Mouse (Mus musculus): ENCODE data around the gene Myh6. TPM values are rescaled to one million over a fixed set of nuclear protein-coding genes. Genes with fewer than 3 reads are reported as not detected.

Myh6 gene
- polyA plus RNA-seq, 1 experiment from 2014 or later, result 0.75 TPM

DNA sequence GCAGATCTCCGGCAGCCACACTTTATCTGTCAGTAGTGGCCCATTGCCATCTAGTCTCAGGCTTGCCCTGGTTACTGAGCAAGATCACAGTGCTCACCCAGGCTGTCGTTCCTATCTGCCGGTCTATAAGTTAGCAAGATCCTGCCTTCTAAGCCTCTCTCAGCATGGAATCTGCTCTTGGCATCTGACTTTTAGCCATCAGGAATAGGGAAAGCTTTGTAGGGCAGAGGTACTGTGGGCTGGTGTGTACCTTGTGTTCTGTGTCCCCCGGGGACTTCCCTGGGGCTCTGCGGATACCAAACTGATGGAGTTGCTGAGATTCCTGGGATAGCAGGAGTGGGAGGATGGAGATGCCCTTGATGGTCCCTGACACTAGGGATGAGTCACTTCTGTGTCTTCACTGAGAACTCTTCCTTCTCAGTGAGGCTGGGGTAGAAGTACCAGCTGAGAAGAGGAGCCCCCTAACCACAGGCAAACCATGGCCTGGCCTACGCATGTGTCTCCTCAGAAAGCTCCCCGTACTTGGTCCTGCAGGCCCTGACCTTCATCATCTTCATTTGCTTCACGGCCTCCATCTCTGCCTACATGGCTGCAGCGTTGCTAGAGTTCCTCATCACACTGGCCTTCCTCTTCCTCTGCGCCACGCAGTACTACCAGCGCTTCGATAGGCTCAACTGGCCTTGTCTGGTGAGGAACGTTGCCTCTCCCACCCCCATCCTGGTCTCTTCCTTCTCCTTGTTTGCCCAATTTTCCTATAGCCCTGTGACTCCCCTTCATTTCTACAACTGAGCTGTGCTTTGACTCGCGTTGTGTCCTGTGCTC lies 29.2 kb downstream of the Myh6 start:
- Histone ChIP-seq H3K27ac (no peak overlapping the region), H3K27me3 (no peaks in the 10 kb centered on the region), H3K4me3 (replicated peaks) (no peak overlapping the region), H3K4me1 (replicated peaks) (peaks cover 16% of the 10 kb centered on the region), H3K9ac (replicated peaks) (no peak overlapping the region), H3K4me2 (replicated peaks) (no peak overlapping the region), H3K36me3 (no peaks in the 10 kb centered on the region), H3K9me3 (no peaks in the 10 kb centered on the region)
- WGBS, result 90% methylated on average over 16 of the region's 16 CpGs
- ATAC-seq, result no peak

DNA sequence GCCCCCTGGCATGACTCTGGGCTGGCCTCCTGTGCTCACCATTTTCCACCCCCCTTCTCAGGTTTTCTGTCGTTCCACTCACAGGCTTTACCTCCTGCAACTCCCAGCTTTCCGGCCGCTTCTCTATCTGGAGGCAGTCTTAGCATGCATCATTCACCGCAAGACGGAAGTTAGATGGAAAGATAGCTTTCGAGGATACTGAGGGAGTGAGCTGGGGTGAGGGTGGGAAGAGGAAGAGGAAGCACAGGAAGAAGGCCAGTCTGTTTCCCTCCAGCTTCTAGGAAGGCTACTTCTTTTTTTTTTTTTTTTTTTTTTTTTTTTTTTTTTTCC lies 29.9 kb downstream of the Myh6 start:
- Histone ChIP-seq H3K4me2 (replicated peaks) (no peak overlapping the region), H3K4me3 (replicated peaks) (no peak overlapping the region), H3K27me3 (no peaks in the 10 kb centered on the region), H3K27ac (no peak overlapping the region), H3K9ac (replicated peaks) (peak overlapping the region; percentile 44; the same call in 1 of the 2 replicates), H3K36me3 (no peaks in the 10 kb centered on the region), H3K9me3 (no peaks in the 10 kb centered on the region), H3K4me1 (replicated peaks) (peaks cover 16% of the 10 kb centered on the region)
- ATAC-seq, result no peak
- 70% methylated on average over 6 of the region's 6 CpGs for WGBS

DNA sequence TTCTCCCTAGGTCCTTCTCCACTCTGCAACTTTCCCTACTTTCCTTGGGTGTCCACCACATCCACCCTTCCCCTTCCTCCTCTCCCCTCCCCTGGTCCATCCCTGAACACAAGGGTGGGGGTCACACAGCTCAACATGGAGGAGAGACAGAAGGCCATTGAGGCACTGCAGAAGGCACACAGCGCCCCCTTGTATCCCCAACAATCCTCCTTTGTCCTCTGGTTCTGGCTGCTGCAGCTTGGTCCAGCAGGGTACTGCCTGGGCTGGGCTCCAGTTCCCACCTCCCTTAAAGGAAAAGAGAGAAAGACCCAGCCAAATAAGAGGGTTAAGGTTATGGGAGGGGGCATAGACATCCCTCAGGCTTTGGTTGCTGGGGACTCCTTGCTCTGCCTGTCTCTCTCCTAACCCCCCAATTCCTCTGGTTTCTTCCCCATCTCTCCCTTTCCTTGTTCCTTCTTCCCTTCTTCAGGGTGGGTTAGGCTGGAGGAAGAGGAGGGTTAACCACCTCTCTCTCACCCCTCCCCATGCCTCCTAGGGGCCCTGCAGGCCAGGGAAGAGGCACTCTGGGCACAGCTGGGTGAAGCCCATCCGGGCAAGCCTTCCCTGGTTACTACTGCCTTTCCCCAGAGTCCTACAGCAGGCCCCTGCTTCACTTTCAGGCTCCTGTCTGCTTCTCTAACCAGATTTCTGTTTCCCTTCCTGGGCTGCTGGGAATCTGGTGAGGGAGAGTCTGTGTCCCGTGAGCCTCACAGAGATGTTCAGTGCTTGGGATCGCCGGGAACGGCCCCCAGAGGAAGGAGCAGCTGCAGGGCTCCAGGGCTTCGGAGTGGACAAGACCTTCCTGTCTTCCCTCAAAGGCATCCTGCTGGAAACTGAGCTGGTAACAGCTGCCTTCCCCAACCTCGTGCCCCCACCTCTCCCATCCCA lies 30.6 kb downstream of the Myh6 start, which contains the start of gene Cmtm5:
Gene Cmtm5 (plus strand): TSS at position 358 of the 927 bp plus-strand sequence.
- Histone ChIP-seq H3K9me3 (no peaks in the 10 kb centered on the region), H3K36me3 (no peaks in the 10 kb centered on the region), H3K27ac (0 out of 2 replicates have a peak within 1 kb of the TSS, but pooled peaks have one; percentile 30), H3K4me1 (replicated peaks) (peaks cover 16% of the 10 kb centered on the region), H3K9ac (replicated peaks) (peak within 1 kb of the TSS; percentile 44; the same call in 1 of the 2 replicates), H3K4me2 (replicated peaks) (no peak within 1 kb of the TSS), H3K4me3 (replicated peaks) (no peak within 1 kb of the TSS), H3K27me3 (no peaks in the 10 kb centered on the region)
- 0 out of 2 replicates have a peak, but pooled peaks have one; percentile 48 for ATAC-seq
- 43% methylated on average over 8 of the region's 8 CpGs for WGBS

DNA sequence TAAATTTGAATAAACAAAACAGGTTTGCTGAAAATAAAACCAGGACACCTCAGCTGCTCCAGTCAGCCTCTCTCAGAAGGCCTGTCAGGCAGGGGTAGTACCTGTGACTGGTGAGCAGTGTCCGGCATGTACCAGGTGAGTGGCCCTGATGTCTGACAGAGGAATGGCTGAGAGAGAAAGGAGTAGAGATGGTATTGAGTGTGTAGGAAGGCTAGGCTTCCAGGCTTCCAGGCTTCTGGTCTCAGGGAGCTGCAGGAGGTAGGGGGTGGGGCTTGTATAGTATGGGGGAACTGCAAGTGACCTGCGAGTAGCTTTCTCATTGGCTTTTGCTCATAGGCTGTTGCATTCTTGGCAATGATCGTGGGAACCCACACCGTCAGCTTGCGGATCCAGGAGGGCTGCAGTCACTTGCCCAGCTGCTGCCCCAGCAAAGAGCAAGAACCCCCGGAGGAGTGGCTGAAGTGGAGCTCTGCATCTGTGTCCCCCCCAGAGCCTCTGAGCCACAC lies 34.0 kb downstream of the Myh6 start, which contains the start of gene Il25:
Gene Il25 (plus strand): TSS at position 51 of the 506 bp plus-strand sequence.
- WGBS, result 37% methylated on average over 6 of the region's 6 CpGs
- Histone ChIP-seq H3K27ac (no peak within 1 kb of the TSS), H3K9me3 (no peaks in the 10 kb centered on the region), H3K4me1 (replicated peaks) (peaks cover 21% of the 10 kb centered on the region), H3K36me3 (no peaks in the 10 kb centered on the region), H3K4me3 (replicated peaks) (no peak within 1 kb of the TSS), H3K4me2 (replicated peaks) (no peak within 1 kb of the TSS), H3K27me3 (no peaks in the 10 kb centered on the region), H3K9ac (replicated peaks) (no peak within 1 kb of the TSS)
- 0 out of 2 replicates have a peak, but pooled peaks have one; percentile 16 for ATAC-seq

DNA sequence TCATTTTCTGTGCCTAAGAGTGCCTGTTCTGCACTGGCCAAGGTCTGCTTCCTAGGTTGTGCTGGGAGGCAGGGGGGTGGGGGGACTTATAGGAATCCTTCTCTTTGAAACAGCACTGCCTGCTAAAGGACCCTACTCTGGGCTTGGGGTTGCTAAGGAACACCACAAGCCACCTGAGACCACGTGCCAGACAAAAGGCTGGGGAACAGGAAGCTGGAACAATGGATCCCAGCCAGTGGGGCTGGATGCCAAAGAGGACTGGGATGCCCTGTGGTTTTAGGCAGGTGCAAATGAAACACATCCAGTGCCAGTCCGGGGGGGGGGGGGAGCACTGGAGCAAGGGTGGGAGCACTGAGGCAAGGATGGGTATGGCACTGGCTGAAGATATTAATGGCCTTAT lies 36.3 kb downstream of the Myh6 start:
- no peaks in the 10 kb centered on the region for H3K9me3 ChIP-seq
- H3K4me2 ChIP-seq (replicated peaks), result no peak overlapping the region
- ATAC-seq, result no peak
- no peak overlapping the region for H3K9ac ChIP-seq (replicated peaks)
- H3K27me3 ChIP-seq, result no peaks in the 10 kb centered on the region
- H3K36me3 ChIP-seq, result no peaks in the 10 kb centered on the region
- WGBS, result 13% methylated on average over 2 of the region's 2 CpGs
- H3K4me1 ChIP-seq (replicated peaks), result peaks cover 31% of the 10 kb centered on the region
- no peak overlapping the region for H3K4me3 ChIP-seq (replicated peaks)
- H3K27ac ChIP-seq, result no peak overlapping the region

DNA sequence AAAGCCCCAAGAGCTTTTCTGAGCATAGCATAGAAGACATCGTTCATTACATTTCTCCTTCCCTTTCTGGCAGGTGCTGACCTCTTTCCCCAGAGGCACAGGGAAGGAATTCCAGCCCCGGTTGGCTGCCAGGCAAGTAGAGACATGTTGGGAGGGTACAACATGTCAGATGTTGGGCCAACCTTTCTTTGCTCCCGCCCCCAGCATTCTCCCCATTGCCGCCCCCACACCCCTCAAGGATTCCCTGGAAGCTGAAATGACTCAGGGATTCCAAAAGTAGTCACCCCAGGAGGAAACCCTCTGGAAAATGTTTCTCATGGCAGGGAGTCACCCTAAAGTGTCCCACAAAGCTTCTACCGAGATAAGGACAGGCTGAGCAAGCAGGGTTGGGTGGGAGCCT lies 36.9 kb downstream of the Myh6 start:
- 84% methylated on average over 5 of the region's 5 CpGs for WGBS
- Histone ChIP-seq H3K4me3 (replicated peaks) (no peak overlapping the region), H3K9me3 (no peaks in the 10 kb centered on the region), H3K36me3 (no peaks in the 10 kb centered on the region), H3K27me3 (no peaks in the 10 kb centered on the region), H3K4me2 (replicated peaks) (no peak overlapping the region), H3K9ac (replicated peaks) (no peak overlapping the region), H3K4me1 (replicated peaks) (peaks cover 38% of the 10 kb centered on the region), H3K27ac (no peak overlapping the region)
- ATAC-seq, result no peak

DNA sequence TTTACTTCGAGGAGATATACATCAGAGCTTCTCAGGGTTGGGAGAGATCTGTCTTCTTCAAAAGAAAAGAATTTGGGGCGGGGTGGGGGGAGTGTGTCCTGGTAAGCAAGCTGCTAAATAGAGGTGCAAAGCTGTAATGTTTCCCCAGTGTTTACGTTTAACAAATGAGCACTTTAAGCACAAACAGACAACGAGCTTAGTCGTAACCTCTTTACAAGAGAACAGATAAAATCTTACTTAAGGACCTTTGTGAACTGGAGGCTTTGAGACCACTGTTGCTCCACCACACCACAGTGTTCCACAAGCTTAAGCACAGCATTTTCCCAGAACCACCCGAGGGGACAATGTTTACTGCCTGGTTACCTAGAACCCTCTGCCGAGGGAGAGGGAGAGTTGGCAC lies 39.4 kb downstream of the Myh6 start:
- Histone ChIP-seq H3K4me1 (replicated peaks) (peaks cover 44% of the 10 kb centered on the region), H3K27me3 (no peaks in the 10 kb centered on the region), H3K27ac (peak overlapping the region; percentile 91), H3K4me3 (replicated peaks) (peak overlapping the region; percentile 54), H3K9me3 (no peaks in the 10 kb centered on the region), H3K36me3 (no peaks in the 10 kb centered on the region), H3K4me2 (replicated peaks) (peak overlapping the region; percentile 69), H3K9ac (replicated peaks) (peak overlapping the region; percentile 73)
- 14% methylated on average over 7 of the region's 7 CpGs for WGBS
- no peak for ATAC-seq

DNA sequence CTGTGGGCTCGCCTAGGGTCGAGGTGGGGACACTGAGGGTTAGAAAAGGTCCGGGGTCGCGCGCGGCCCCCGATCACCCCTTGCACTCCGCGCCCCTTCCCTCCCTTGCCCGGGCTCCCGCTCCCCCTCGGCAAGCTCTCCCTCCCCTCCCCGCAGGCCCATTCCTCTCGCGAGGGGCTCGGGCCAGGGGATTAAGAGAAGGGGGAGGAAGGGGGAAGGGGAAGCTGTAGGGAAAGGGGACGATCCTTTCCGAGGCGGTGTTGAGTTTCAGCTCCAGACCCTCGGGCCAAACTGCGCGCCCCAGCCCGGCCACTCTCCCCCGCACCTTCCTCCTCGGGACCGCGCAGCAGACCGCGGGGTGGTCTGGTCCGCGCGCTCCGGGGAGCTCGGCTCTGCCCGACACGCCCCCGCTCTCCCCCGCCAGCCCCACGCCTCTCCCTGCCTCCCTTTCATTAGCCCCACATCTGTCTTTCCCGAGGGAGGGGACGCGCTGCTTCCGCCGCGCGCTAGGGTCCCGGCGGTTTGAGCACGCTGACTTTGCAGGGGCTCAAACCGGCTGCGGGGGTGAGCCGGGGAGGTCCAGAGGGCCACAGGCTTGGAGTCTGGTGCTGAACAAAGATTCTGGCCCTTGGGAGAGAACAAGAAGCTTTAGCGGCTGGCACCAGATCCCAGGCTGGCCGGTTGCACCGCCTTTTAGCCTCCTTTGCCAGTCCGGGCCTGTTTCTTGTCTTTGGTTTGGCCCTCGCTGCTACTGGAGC lies 40.1 kb downstream of the Myh6 start:
- under 1% methylated on average over 53 of the region's 58 CpGs for WGBS
- ATAC-seq, result peak; percentile 71

DNA sequence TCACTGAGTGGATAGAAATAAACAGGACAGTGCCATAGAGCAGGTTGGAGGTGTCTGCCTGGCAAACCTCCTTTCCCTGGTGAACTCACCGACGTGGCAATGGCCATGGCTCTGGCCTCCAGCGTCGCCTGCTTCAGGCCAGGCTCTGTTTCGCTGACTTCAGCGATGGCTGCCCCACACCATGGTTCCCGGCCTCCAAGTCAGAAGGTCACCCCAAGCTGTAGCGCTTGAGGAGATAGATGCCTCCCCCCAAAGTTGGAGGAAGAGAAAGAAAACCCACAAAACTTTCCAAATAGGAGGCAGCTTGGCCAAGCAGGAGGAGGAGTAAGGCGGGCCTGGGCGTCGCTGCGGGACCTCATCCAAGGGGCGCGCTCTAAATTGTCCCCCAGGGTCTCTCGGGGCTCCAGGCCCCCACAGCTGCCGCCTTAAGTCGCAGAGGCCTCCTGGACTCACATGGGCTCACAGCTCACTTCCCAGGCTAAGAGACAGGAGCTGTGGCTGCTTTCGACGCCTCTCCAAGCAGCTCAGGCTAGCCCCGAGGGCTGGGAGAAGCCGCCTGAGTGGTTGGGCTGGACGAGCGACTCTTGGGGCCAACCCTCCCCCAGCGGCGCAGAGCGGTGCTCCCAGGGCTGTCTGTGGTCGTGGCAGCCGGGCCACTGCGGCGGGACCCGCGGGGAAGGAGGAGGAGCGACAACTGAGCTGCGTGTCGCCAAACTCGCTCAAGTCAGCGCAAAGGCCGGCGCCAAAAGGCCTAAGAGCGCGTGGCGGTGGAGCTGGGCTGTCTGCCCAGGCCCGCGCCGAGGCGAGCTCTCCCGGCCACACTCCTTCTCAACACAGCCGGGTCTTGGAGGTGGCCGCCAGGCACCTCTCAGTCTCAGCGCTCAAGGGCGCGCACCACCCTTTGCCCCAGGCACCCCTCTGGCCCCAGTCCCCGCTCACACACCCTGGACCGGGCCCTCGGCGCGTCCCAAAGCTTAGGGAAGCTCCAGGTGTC lies 41.1 kb downstream of the Myh6 start, which contains the start of gene Efs:
Gene Efs (minus strand): TSS at position 778 of the 994 bp plus-strand sequence.
- WGBS, result under 1% methylated on average over 53 of the region's 57 CpGs
- no peaks in the 10 kb centered on the region for H3K27me3 ChIP-seq
- peak; percentile 68 for ATAC-seq
- peaks cover 44% of the 10 kb centered on the region for H3K4me1 ChIP-seq (replicated peaks)
- H3K36me3 ChIP-seq, result peaks cover 16% of the 10 kb centered on the region
- H3K4me2 ChIP-seq (replicated peaks), result peak within 1 kb of the TSS; percentile 69
- H3K4me3 ChIP-seq (replicated peaks), result peak within 1 kb of the TSS; percentile 54
- H3K9ac ChIP-seq (replicated peaks), result peak within 1 kb of the TSS; percentile 73
- H3K9me3 ChIP-seq, result peaks cover 15% of the 10 kb centered on the region
- H3K27ac ChIP-seq, result peak within 1 kb of the TSS; percentile 91

More for the DNA sequence above, 40.1 kb downstream of the Myh6 start:
- H3K9me3 ChIP-seq, result peaks cover 6% of the 10 kb centered on the region
- peak overlapping the region; percentile 91 for H3K27ac ChIP-seq
- H3K4me2 ChIP-seq (replicated peaks), result peak overlapping the region; percentile 69
- H3K4me3 ChIP-seq (replicated peaks), result peak overlapping the region; percentile 54
- no peaks in the 10 kb centered on the region for H3K27me3 ChIP-seq
- peak overlapping the region; percentile 73 for H3K9ac ChIP-seq (replicated peaks)
- peaks cover 44% of the 10 kb centered on the region for H3K4me1 ChIP-seq (replicated peaks)
- peaks cover 7% of the 10 kb centered on the region for H3K36me3 ChIP-seq

DNA sequence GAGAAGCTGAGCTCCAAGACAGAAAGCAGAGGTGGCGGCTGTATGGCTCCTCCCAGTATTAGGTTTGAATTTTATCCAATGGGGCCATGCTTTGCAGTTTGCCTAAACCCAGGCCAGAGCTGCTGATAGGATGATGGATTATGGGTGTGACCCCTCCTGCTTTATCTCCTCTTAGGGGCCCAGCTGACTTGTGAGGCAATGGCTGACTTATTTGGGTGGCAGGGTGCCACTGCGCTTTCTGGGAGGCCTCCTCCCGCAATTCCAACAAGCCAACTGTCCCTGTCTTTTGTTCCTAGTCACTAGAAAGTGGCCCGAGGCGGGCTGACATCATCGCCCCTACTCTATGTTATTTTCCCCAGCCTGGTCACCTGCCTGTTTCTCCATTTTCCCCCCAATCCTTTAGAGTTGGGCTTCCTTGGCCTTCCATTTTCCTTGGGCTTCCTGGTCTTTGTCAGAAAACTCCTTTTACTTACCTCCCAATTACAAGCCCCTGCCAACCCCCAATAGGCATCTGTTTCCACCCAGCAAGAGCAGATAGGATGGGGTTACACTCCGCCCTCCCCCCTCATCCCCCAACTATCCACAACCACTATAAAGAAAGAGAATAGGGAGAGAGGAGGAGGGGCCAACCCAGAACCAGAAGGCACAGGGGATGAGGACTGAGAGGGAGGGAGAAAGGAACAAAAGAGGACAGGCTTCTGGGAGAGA lies 41.9 kb downstream of the Myh6 start:
- H3K4me3 ChIP-seq (replicated peaks), result peak overlapping the region; percentile 54
- peaks cover 25% of the 10 kb centered on the region for H3K36me3 ChIP-seq
- peak overlapping the region; percentile 73 for H3K9ac ChIP-seq (replicated peaks)
- H3K27me3 ChIP-seq, result no peaks in the 10 kb centered on the region
- 10% methylated on average over 7 of the region's 7 CpGs for WGBS
- peak overlapping the region; percentile 69 for H3K4me2 ChIP-seq (replicated peaks)
- peak overlapping the region; percentile 91 for H3K27ac ChIP-seq
- ATAC-seq, result peak; percentile 46
- peaks cover 39% of the 10 kb centered on the region for H3K4me1 ChIP-seq (replicated peaks)
- H3K9me3 ChIP-seq, result peaks cover 16% of the 10 kb centered on the region

All from midbrain, embryonic 13.5 days (tissue).